Mouse (Mus musculus): ENCODE results near the gene Npas4. TPM values are rescaled to one million over a fixed set of nuclear protein-coding genes. Genes with fewer than 3 reads are reported as not detected.

The Npas4 gene
- polyA plus RNA-seq (2014; fragmentation: Nextera tagmentation; extraction: Ambion mirVana), result 0.11 and 0.13 TPM in 2 replicates

DNA sequence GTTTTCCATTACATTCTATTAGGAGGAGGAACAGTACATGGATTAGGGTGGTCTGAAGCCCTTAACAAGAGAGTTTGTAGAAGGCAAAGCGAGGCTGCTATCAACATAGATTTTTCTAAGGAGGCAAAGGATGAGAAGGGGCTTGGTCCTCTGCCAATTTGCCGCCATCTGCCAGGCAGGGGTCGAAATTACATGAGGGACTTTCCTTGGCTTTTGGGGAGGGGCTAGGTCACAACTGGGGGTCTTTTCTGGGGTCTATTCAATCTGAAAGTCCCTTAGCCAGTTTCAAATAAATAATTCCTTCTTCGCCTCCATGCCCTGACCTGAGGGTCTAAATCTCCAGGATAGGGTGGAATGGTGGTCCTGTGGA lies at the start of gene Npas4:
Gene Npas4, minus strand, starts transcription at position 61 of the 370 bp plus-strand sequence.
- no peak within 1 kb of the TSS for H3K27ac ChIP-seq (ENCODE audit: low read depth, low read length)
- H3K9me3 ChIP-seq (replicated peaks; ENCODE audit: control insufficient read depth, low read length), result no peaks in the 10 kb centered on the region
- peak within 1 kb of the TSS; percentile 8; the same call in 1 of the 2 replicates for H3K4me3 ChIP-seq (ENCODE audit: low read depth, low read length)
- no peak for ATAC-seq (replicated peaks; ENCODE audit: insufficient number of reproducible peaks, low FRiP score, low TSS enrichment)
- H3K36me3 ChIP-seq (ENCODE audit: control insufficient read depth, insufficient read depth, low read length), result no peaks in the 10 kb centered on the region
- H3K27me3 ChIP-seq (ENCODE audit: control insufficient read depth, insufficient read depth, low read length), result peaks cover 39% of the 10 kb centered on the region
- H3K4me1 ChIP-seq (ENCODE audit: control insufficient read depth, insufficient read depth, low read length), result peaks cover 28% of the 10 kb centered on the region
- 14% methylated on average over 4 of the region's 4 CpGs for WGBS (ENCODE audit: insufficient replicate concordance)
- no peak within 1 kb of the TSS for H3K9ac ChIP-seq (ENCODE audit: low read depth, low read length)
- peak within 1 kb of the TSS; percentile 59 for H3K4me2 ChIP-seq

DNA sequence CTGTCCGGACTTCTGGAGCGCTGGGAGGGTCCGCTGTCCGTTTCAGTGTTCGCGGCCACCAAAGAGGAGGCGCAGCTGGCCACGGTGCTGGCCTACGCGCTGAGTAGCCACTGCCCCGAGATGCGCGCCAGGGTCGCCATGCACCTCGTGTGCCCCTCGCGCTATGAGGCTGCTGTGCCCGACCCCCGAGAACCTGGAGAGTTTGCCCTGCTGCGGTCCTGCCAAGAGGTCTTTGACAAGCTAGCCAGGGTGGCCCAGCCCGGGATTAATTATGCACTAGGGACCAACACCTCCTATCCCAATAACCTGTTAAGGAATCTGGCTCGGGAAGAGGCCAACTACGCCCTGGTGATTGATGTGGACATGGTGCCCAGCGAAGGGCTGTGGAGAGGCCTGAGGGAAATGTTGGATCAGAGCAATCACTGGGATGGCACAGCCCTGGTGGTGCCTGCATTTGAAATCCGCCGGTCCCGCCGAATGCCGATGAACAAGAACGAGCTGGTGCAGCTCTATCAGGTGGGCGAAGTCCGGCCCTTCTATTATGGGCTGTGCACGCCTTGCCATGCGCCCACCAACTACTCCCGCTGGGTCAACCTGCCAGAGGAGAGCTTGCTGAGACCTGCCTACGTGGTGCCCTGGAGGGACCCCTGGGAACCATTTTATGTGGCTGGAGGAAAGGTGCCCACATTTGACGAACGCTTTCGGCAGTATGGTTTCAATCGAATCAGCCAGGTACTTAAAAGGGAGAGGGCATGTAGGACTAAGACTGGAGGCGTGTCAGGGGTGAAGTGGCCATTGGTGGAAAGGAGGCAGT lies 49.4 kb upstream of the Npas4 start:
- no peak for ATAC-seq (replicated peaks; ENCODE audit: insufficient number of reproducible peaks, low FRiP score, low TSS enrichment)

DNA sequence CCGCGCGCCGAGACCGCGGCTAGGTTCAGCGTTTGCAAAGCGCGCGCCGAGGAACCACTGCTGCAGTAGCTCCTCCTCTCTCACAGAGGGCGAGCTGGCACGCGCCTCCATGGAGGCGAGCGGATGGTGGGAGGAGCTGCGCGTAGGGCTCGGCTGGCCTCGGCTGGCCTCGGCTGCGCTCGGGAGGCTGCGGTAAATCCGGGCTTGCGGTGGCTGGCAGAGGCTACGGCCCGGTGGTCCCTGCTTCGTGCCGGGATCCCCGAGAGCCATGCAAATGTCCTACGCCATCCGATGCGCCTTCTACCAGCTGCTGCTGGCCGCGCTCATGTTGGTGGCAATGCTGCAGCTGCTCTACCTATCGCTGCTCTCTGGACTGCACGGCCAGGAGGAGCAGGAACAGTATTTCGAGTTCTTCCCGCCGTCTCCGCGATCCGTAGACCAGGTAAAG lies 48.6 kb upstream of the Npas4 start, which contains the start of the genes B4gat1 and AC124502.3:
Gene B4gat1, plus strand, starts transcription at position 118 of the 448 bp plus-strand sequence.
Gene AC124502.3, plus strand, starts transcription at position 183 of the 448 bp plus-strand sequence.
- Histone ChIP-seq H3K36me3 (ENCODE audit: control insufficient read depth, insufficient read depth, low read length) (no peaks in the 10 kb centered on the region), H3K4me3 (ENCODE audit: low read depth, low read length) (peak within 1 kb of the TSS; percentile 76), H3K27me3 (ENCODE audit: control insufficient read depth, insufficient read depth, low read length) (no peaks in the 10 kb centered on the region), H3K4me2 (peak within 1 kb of the TSS; percentile 95), H3K4me1 (ENCODE audit: control insufficient read depth, insufficient read depth, low read length) (peaks cover 20% of the 10 kb centered on the region), H3K9me3 (replicated peaks; ENCODE audit: control insufficient read depth, low read length) (no peaks in the 10 kb centered on the region), H3K27ac (ENCODE audit: low read depth, low read length) (peak within 1 kb of the TSS; percentile 57; the same call in 1 of the 2 replicates), H3K9ac (ENCODE audit: low read depth, low read length) (peak within 1 kb of the TSS; percentile 88)
- WGBS (ENCODE audit: insufficient replicate concordance), result under 1% methylated on average over 43 of the region's 44 CpGs
- peak; percentile 82 for ATAC-seq (replicated peaks; ENCODE audit: insufficient number of reproducible peaks, low FRiP score, low TSS enrichment)

More for the DNA sequence above, 49.4 kb upstream of the Npas4 start:
- Histone ChIP-seq H3K27me3 (ENCODE audit: control insufficient read depth, insufficient read depth, low read length) (no peaks in the 10 kb centered on the region), H3K9ac (ENCODE audit: low read depth, low read length) (peak overlapping the region; percentile 88), H3K36me3 (ENCODE audit: control insufficient read depth, insufficient read depth, low read length) (no peaks in the 10 kb centered on the region), H3K27ac (ENCODE audit: low read depth, low read length) (no peak overlapping the region), H3K4me2 (peak overlapping the region; percentile 95), H3K9me3 (replicated peaks; ENCODE audit: control insufficient read depth, low read length) (no peaks in the 10 kb centered on the region), H3K4me1 (ENCODE audit: control insufficient read depth, insufficient read depth, low read length) (peaks cover 20% of the 10 kb centered on the region), H3K4me3 (ENCODE audit: low read depth, low read length) (peak overlapping the region; percentile 76)
- WGBS (ENCODE audit: insufficient replicate concordance), result 15% methylated on average over 41 of the region's 41 CpGs

DNA sequence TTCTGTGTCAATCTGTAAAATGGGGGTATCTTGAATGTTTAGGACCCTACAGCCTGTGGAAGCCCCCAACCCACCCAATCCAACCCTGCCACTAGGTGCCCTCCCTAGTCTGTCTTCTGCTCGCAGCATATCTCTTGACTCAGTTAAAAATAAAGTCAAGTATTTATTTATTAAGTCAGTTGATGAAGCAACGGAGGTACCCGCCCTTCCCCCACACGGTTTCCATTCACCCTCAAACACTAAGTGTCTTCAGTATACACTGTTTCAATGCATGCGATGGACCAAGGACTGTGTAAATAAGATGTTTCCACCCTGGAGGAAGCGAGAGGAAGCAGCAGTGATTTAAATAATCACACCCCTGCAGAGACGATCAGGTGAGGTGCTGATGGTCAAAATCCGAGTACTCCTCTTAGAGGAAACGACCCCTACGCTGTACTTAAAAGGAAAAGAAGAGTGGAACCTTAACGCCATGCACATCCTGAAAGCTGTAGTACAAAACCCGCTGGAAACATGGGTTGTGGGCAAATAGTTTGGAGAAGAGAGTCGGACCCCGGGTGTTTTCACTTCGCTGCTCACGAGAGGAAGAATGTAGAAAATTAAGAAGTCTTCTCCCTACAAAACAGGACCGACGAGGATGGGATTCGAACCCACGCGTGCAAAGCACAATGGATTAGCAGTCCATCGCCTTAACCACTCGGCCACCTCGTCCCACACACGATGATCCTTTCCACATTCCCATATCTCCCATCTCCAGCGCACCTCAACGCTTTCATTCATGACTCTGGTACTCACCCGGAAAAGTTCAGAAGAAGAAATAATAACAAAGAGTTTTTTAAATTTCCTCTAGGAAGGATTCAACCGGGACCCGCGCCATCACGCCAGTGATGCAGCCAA lies 47.8 kb upstream of the Npas4 start:
- H3K36me3 ChIP-seq (ENCODE audit: control insufficient read depth, insufficient read depth, low read length), result no peaks in the 10 kb centered on the region
- H3K9me3 ChIP-seq (replicated peaks; ENCODE audit: control insufficient read depth, low read length), result no peaks in the 10 kb centered on the region
- peak overlapping the region; percentile 76 for H3K4me3 ChIP-seq (ENCODE audit: low read depth, low read length)
- H3K4me1 ChIP-seq (ENCODE audit: control insufficient read depth, insufficient read depth, low read length), result peaks cover 20% of the 10 kb centered on the region
- no peaks in the 10 kb centered on the region for H3K27me3 ChIP-seq (ENCODE audit: control insufficient read depth, insufficient read depth, low read length)
- H3K27ac ChIP-seq (ENCODE audit: low read depth, low read length), result 0 out of 2 replicates have a peak overlapping the region, but pooled peaks have one; percentile 57
- H3K9ac ChIP-seq (ENCODE audit: low read depth, low read length), result peak overlapping the region; percentile 88
- WGBS (ENCODE audit: insufficient replicate concordance), result 4% methylated on average over 32 of the region's 32 CpGs
- peak overlapping the region; percentile 95 for H3K4me2 ChIP-seq
- 0 out of 2 replicates have a peak, but pooled peaks have one; percentile 19 for ATAC-seq (replicated peaks; ENCODE audit: insufficient number of reproducible peaks, low FRiP score, low TSS enrichment)

DNA sequence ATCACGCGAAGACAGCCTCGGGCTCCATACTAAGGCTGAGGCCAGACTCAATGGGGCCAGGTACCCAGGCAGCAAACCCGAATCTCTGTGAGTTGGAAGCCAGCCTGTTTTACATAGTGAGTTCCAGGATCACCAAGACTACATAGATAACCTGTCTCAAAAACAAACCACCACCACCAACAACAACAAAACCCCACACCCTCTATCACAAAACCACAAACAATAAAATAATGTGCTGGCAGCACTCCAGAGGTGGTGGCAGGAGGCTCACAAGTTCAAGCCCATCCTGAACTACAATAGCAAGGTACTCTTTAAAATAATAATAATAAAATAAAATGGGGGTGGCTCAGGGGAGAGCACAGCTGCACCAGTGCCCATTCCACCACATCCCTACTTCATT lies 46.5 kb upstream of the Npas4 start:
- peaks cover 14% of the 10 kb centered on the region for H3K4me1 ChIP-seq (ENCODE audit: control insufficient read depth, insufficient read depth, low read length)
- no peaks in the 10 kb centered on the region for H3K27me3 ChIP-seq (ENCODE audit: control insufficient read depth, insufficient read depth, low read length)
- WGBS (ENCODE audit: insufficient replicate concordance), result 78% methylated on average over 4 of the region's 4 CpGs
- H3K9me3 ChIP-seq (replicated peaks; ENCODE audit: control insufficient read depth, low read length), result no peaks in the 10 kb centered on the region
- no peak for ATAC-seq (replicated peaks; ENCODE audit: insufficient number of reproducible peaks, low FRiP score, low TSS enrichment)
- H3K4me2 ChIP-seq, result no peak overlapping the region
- peaks cover under 1% of the 10 kb centered on the region; the same call in 1 of the 2 replicates for H3K36me3 ChIP-seq (ENCODE audit: control insufficient read depth, insufficient read depth, low read length)
- no peak overlapping the region for H3K27ac ChIP-seq (ENCODE audit: low read depth, low read length)
- no peak overlapping the region for H3K4me3 ChIP-seq (ENCODE audit: low read depth, low read length)
- H3K9ac ChIP-seq (ENCODE audit: low read depth, low read length), result no peak overlapping the region

DNA sequence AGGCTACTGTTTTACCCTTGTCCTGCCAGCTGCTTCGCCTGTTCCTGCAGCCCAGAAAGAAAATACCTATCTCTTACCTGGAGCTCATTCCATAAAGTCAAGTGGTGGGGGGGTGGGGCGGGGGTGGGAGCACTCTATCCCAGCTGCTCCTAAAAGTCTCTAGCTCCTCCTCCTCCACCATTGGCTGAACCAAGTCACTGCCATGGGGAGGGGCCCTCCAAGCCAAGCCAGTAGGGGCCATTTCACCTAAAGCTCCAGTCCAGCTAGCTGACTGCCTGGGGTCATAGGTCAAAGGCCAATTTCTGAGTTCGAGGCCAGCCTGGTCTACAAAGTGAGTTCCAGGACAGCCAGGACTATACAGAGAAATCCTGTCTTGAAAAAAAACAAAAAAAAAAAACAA lies 42.6 kb upstream of the Npas4 start:
- H3K4me1 ChIP-seq (ENCODE audit: control insufficient read depth, insufficient read depth, low read length), result no peaks in the 10 kb centered on the region
- no peak for ATAC-seq (replicated peaks; ENCODE audit: insufficient number of reproducible peaks, low FRiP score, low TSS enrichment)
- no peaks in the 10 kb centered on the region for H3K27me3 ChIP-seq (ENCODE audit: control insufficient read depth, insufficient read depth, low read length)
- no peaks in the 10 kb centered on the region for H3K9me3 ChIP-seq (replicated peaks; ENCODE audit: control insufficient read depth, low read length)
- H3K27ac ChIP-seq (ENCODE audit: low read depth, low read length), result no peak overlapping the region
- H3K4me2 ChIP-seq, result no peak overlapping the region
- H3K9ac ChIP-seq (ENCODE audit: low read depth, low read length), result no peak overlapping the region
- WGBS (ENCODE audit: insufficient replicate concordance), result 71% methylated on average over 3 of the region's 3 CpGs
- H3K4me3 ChIP-seq (ENCODE audit: low read depth, low read length), result no peak overlapping the region
- H3K36me3 ChIP-seq (ENCODE audit: control insufficient read depth, insufficient read depth, low read length), result peaks cover 9% of the 10 kb centered on the region; the same call in 1 of the 2 replicates

DNA sequence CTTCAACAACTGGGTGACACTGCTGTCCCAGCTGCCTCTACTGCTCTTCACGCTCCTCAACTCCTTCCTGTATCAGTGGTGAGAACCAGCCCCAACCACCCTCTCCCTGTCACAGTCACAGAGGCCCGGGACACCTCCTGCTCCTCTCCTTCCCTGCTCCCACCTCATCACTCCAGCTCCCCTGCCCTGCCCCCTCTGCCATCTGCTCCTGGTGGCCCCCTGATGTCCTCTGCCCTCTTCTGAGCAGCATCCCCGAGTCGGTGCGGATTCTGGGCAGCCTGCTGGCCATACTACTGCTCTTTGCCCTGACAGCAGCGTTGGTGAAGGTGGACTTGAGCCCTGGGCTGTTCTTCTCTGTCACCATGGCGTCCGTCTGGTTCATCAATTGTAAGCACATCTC lies 36.0 kb upstream of the Npas4 start:
- 85% methylated on average over 8 of the region's 8 CpGs for WGBS (ENCODE audit: insufficient replicate concordance)
- no peak overlapping the region for H3K4me2 ChIP-seq
- H3K27ac ChIP-seq (ENCODE audit: low read depth, low read length), result no peak overlapping the region
- 0 out of 2 replicates have a peak, but pooled peaks cover 2% of the 10 kb centered on the region for H3K4me1 ChIP-seq (ENCODE audit: control insufficient read depth, insufficient read depth, low read length)
- H3K27me3 ChIP-seq (ENCODE audit: control insufficient read depth, insufficient read depth, low read length), result no peaks in the 10 kb centered on the region
- peaks cover 7% of the 10 kb centered on the region; the same call in 1 of the 2 replicates for H3K36me3 ChIP-seq (ENCODE audit: control insufficient read depth, insufficient read depth, low read length)
- no peaks in the 10 kb centered on the region for H3K9me3 ChIP-seq (replicated peaks; ENCODE audit: control insufficient read depth, low read length)
- no peak for ATAC-seq (replicated peaks; ENCODE audit: insufficient number of reproducible peaks, low FRiP score, low TSS enrichment)
- no peak overlapping the region for H3K4me3 ChIP-seq (ENCODE audit: low read depth, low read length)
- H3K9ac ChIP-seq (ENCODE audit: low read depth, low read length), result no peak overlapping the region
